21 mouse cellular contexts compared by ENCODE assay signal in genomic region chr2:124948263-124948781, GRCm38 (mm10).
DNase-seq lines count a peak whose midpoint lies in the region; ATAC-seq lines count a peak whose summit lies in the region.
"Had no signal": no experiment of that assay in that cellular context is flagged by ENCODE, and none has a peak within 500 bp of the region (broad histone marks: within the 10 kb centered on the region; RNA-seq: fewer than 3 reads in every experiment).

No protein-coding gene starts in this region.

- H3K27ac ChIP-seq in kidney, embryonic 16.5 days (ENCODE audit: low read length) = peak overlapping the region; percentile 34; the same call in 1 of the 2 replicates
- peak overlapping the region; percentile 61; the same call in 1 of the 2 replicates for H3K27ac ChIP-seq in midbrain, embryonic 10.5 days (replicated peaks)
- H3K27ac ChIP-seq in midbrain, embryonic 16.5 days (ENCODE audit: low read length) = no peak overlapping the region
- H3K27ac ChIP-seq: embryonic facial prominence, embryonic 12.5 days; forebrain, embryonic 12.5 days; heart, adult 2 months; heart, embryonic 13.5 days; limb, embryonic 15.5 days; liver, embryonic 14.5 days; stomach, embryonic 15.5 days had no signal

- no peak overlapping the region for H3K4me3 ChIP-seq in kidney, embryonic 16.5 days (ENCODE audit: low read length)
- H3K4me3 ChIP-seq in midbrain, embryonic 10.5 days = no peak overlapping the region
- no peak overlapping the region for H3K4me3 ChIP-seq in midbrain, embryonic 16.5 days (ENCODE audit: low read depth, low read length)
- H3K4me3 ChIP-seq: embryonic facial prominence, embryonic 12.5 days; forebrain, embryonic 12.5 days; heart, adult 2 months; heart, embryonic 13.5 days; limb, embryonic 15.5 days; stomach, embryonic 15.5 days had no signal

- H3K36me3 ChIP-seq in kidney, embryonic 16.5 days (ENCODE audit: insufficient read depth, low read length) = no peaks in the 10 kb centered on the region
- H3K36me3 ChIP-seq in midbrain, embryonic 10.5 days = no peaks in the 10 kb centered on the region
- H3K36me3 ChIP-seq in midbrain, embryonic 16.5 days (ENCODE audit: control insufficient read depth, insufficient read depth, low read length) = no peaks in the 10 kb centered on the region
- H3K36me3 ChIP-seq: embryonic facial prominence, embryonic 12.5 days; forebrain, embryonic 12.5 days; heart, embryonic 13.5 days; limb, embryonic 15.5 days; stomach, embryonic 15.5 days had no signal

- H3K4me1 ChIP-seq in kidney, embryonic 16.5 days (ENCODE audit: insufficient read depth, low read length) = no peaks in the 10 kb centered on the region
- H3K4me1 ChIP-seq in midbrain, embryonic 10.5 days = peaks cover 12% of the 10 kb centered on the region
- peaks cover 4% of the 10 kb centered on the region; the same call in 1 of the 2 replicates for H3K4me1 ChIP-seq in midbrain, embryonic 16.5 days (ENCODE audit: control insufficient read depth, insufficient read depth, low read length)
- H3K4me1 ChIP-seq: limb, embryonic 15.5 days; stomach, embryonic 15.5 days had no signal

- ATAC-seq in kidney, embryonic 16.5 days (ENCODE audit: low FRiP score, low TSS enrichment) = no peak
- ATAC-seq in midbrain, embryonic 16.5 days = no peak
- no peak for ATAC-seq in erythroid progenitor cell, adult 5-6 weeks (replicated peaks; ENCODE audit: low FRiP score, poor library complexity, severe bottlenecking)

- H3K9me3 ChIP-seq in kidney, embryonic 16.5 days (ENCODE audit: low read length) = no peaks in the 10 kb centered on the region
- no peaks in the 10 kb centered on the region for H3K9me3 ChIP-seq in midbrain, embryonic 10.5 days (replicated peaks)
- no peaks in the 10 kb centered on the region for H3K9me3 ChIP-seq in midbrain, embryonic 16.5 days (replicated peaks; ENCODE audit: control insufficient read depth, low read length, poor library complexity, severe bottlenecking)
- H3K9me3 ChIP-seq: embryonic facial prominence, embryonic 12.5 days; forebrain, embryonic 12.5 days; heart, embryonic 13.5 days; limb, embryonic 15.5 days; stomach, embryonic 15.5 days had no signal

- H3K4me2 ChIP-seq in kidney, embryonic 16.5 days (replicated peaks; ENCODE audit: low read depth, low read length) = no peak overlapping the region
- no peak overlapping the region for H3K4me2 ChIP-seq in midbrain, embryonic 16.5 days (ENCODE audit: low read length)
- H3K4me2 ChIP-seq: embryonic facial prominence, embryonic 12.5 days; forebrain, embryonic 12.5 days; heart, embryonic 13.5 days; limb, embryonic 15.5 days; stomach, embryonic 15.5 days had no signal

- 16% methylated on average over 2 of the region's 2 CpGs for WGBS in kidney, embryonic 16.5 days
- WGBS in midbrain, embryonic 10.5 days = 60% methylated on average over 2 of the region's 2 CpGs
- 28% methylated on average over 2 of the region's 2 CpGs for WGBS in midbrain, embryonic 16.5 days

- DNase-seq in embryo, embryonic 10 days (ENCODE audit: low spot score) = peak; percentile 25
- DNase-seq in embryo, embryonic 9.5 days (ENCODE audit: extremely low spot score) = no peak
- no peak for DNase-seq in kidney, adult 18-20 months
- no peak for DNase-seq in midbrain, embryonic 10.5 days (ENCODE audit: low spot score)
- DNase-seq in 3T3-L1 (ENCODE audit: low read depth, low spot score) = peak; percentile 12
- DNase-seq: adrenal gland, postnatal 25 days; cerebellum, adult 8-10 months; gastrocnemius, postnatal 36 days; heart, adult 2 months; heart, postnatal 14 days; left cerebral cortex, postnatal 4 days; thymus, postnatal 25 days had no signal

- no peaks in the 10 kb centered on the region for H3K27me3 ChIP-seq in kidney, embryonic 16.5 days (ENCODE audit: insufficient read depth, low read length)
- H3K27me3 ChIP-seq in midbrain, embryonic 10.5 days (ENCODE audit: low read depth, poor library complexity, severe bottlenecking) = peaks cover 27% of the 10 kb centered on the region
- H3K27me3 ChIP-seq in midbrain, embryonic 16.5 days (ENCODE audit: control insufficient read depth, insufficient read depth, low read depth, low read length) = no peaks in the 10 kb centered on the region; the same call in 1 of the 2 replicates
- H3K27me3 ChIP-seq: embryonic facial prominence, embryonic 12.5 days; forebrain, embryonic 12.5 days; heart, embryonic 13.5 days; limb, embryonic 15.5 days; stomach, embryonic 15.5 days had no signal

- H3K9ac ChIP-seq in kidney, embryonic 16.5 days (replicated peaks; ENCODE audit: low read length) = no peak overlapping the region
- H3K9ac ChIP-seq in midbrain, embryonic 16.5 days (ENCODE audit: low read depth, low read length) = no peak overlapping the region
- H3K9ac ChIP-seq: embryonic facial prominence, embryonic 12.5 days; forebrain, embryonic 12.5 days; heart, embryonic 13.5 days; limb, embryonic 15.5 days; liver, embryonic 14.5 days; stomach, embryonic 15.5 days had no signal

Comparison
In these comparisons a context has a peak if more than half of its experiments do, and no peak if none do; other contexts are left out.
1. DNase-seq: peak in embryo, embryonic 10 days (single experiment) and 3T3-L1 (single experiment); none in embryo, embryonic 9.5 days (single experiment), kidney, adult 18-20 months (single experiment) and midbrain, embryonic 10.5 days (single experiment).